Mouse (Mus musculus): ENCODE results near the gene Smyd2. TPM values are rescaled to one million over a fixed set of nuclear protein-coding genes. Genes with fewer than 3 reads are reported as not detected.
A peak's percentile ranks its signal among the peaks of the same experiment; 100 is the strongest.

Gene Smyd2
- polyA plus RNA-seq, 1 experiment from 2014 or later: 187 TPM

GRCm38 (mm10) chr1:189917126-189917500, 5.0 kb downstream of the Smyd2 start:
- Histone ChIP-seq H3K36me3 (peaks cover 12% of the 10 kb centered on the region), H3K4me3 (no peak overlapping the region), H3K27ac (replicated peaks) (peak overlapping the region; percentile 70), H3K4me2 (0 out of 2 replicates have a peak overlapping the region, but pooled peaks have one; percentile 13), H3K4me1 (peaks cover 90% of the 10 kb centered on the region), H3K27me3 (replicated peaks) (no peaks in the 10 kb centered on the region), H3K9me3 (no peaks in the 10 kb centered on the region), H3K9ac (peak overlapping the region; percentile 64)
- 40% methylated on average over 4 of the region's 4 CpGs for WGBS
- ATAC-seq (ENCODE audit: extremely low read depth, insufficient number of reproducible peaks, low FRiP score, low TSS enrichment): no peak

GRCm38 (mm10) chr1:189916422-189917125, 5.6 kb downstream of the Smyd2 start:
- peaks cover 12% of the 10 kb centered on the region for H3K36me3 ChIP-seq
- no peaks in the 10 kb centered on the region for H3K9me3 ChIP-seq
- WGBS: 62% methylated on average over 10 of the region's 10 CpGs
- peaks cover 95% of the 10 kb centered on the region for H3K4me1 ChIP-seq
- H3K27ac ChIP-seq (replicated peaks): peak overlapping the region; percentile 70
- H3K27me3 ChIP-seq (replicated peaks): no peaks in the 10 kb centered on the region
- H3K4me3 ChIP-seq: no peak overlapping the region
- no peak for ATAC-seq (ENCODE audit: extremely low read depth, insufficient number of reproducible peaks, low FRiP score, low TSS enrichment)
- H3K9ac ChIP-seq: peak overlapping the region; percentile 64
- 0 out of 2 replicates have a peak overlapping the region, but pooled peaks have one; percentile 13 for H3K4me2 ChIP-seq

DNA sequence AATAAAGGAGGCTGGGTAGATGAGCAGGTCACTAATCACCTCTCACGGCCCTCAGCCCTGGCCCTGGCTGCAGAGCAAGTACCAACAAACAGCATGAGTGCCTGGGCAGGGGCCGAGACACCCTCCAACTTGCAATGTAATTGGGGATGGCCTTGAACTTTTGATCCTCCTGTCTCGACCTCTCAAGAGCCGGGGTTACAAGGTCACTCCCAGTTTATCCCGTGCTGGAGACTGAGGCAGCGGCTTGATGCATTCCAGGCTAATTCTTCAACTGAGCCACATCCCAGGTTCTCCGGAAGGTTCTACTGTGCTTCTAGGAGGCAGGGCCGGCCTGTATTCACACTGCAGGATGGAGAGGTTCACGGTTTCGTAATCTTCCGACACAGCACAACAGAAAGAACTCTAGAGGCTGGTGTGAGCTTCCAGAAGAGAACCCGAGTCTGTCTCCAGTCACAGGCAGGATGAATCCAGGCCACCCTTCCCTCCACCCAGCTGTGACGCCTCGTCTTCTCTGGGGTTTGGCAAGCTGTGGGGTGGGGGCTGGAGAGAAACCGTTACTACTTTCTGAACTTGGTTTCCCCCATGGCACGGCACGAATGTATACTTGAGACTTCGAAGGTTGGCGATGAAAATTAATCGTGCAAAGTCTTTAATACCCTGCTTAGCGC, 8.9 kb downstream of the Smyd2 start:
- 78% methylated on average over 21 of the region's 21 CpGs for WGBS
- Histone ChIP-seq H3K27me3 (replicated peaks) (no peaks in the 10 kb centered on the region), H3K4me1 (peaks cover 90% of the 10 kb centered on the region), H3K4me3 (no peak overlapping the region), H3K36me3 (peaks cover 30% of the 10 kb centered on the region), H3K9ac (no peak overlapping the region), H3K9me3 (no peaks in the 10 kb centered on the region), H3K27ac (replicated peaks) (0 out of 2 replicates have a peak overlapping the region, but pooled peaks have one; percentile 61), H3K4me2 (no peak overlapping the region)
- no peak for ATAC-seq (ENCODE audit: extremely low read depth, insufficient number of reproducible peaks, low FRiP score, low TSS enrichment)

- no peaks in the 10 kb centered on the region for H3K27me3 ChIP-seq (replicated peaks)
- ATAC-seq (ENCODE audit: extremely low read depth, insufficient number of reproducible peaks, low FRiP score, low TSS enrichment): no peak; the same call in 1 of the 2 replicates
- H3K4me1 ChIP-seq: peaks cover 77% of the 10 kb centered on the region
- 32% methylated on average over 13 of the region's 13 CpGs for WGBS
- peak overlapping the region; percentile 61 for H3K9ac ChIP-seq
- H3K4me3 ChIP-seq: peak overlapping the region; percentile 21; the same call in 1 of the 2 replicates
- peak overlapping the region; percentile 58 for H3K4me2 ChIP-seq
- H3K36me3 ChIP-seq: peaks cover 44% of the 10 kb centered on the region
- peak overlapping the region; percentile 80 for H3K27ac ChIP-seq (replicated peaks)
- H3K9me3 ChIP-seq: no peaks in the 10 kb centered on the region
These were observed 11.3 kb downstream of the Smyd2 start for GRCm38 (mm10) chr1:189910685-189911345.

GRCm38 (mm10) chr1:189903169-189903568, 19.0 kb downstream of the Smyd2 start:
- Histone ChIP-seq H3K4me1 (peaks cover 58% of the 10 kb centered on the region), H3K4me3 (no peak overlapping the region), H3K9ac (0 out of 2 replicates have a peak overlapping the region, but pooled peaks have one; percentile 3), H3K36me3 (peaks cover 39% of the 10 kb centered on the region), H3K9me3 (no peaks in the 10 kb centered on the region), H3K27me3 (replicated peaks) (no peaks in the 10 kb centered on the region), H3K27ac (replicated peaks) (no peak overlapping the region), H3K4me2 (no peak overlapping the region)
- no peak for ATAC-seq (ENCODE audit: extremely low read depth, insufficient number of reproducible peaks, low FRiP score, low TSS enrichment)
- WGBS: 66% methylated on average over 11 of the region's 11 CpGs

- Histone ChIP-seq H3K27me3 (replicated peaks) (no peaks in the 10 kb centered on the region), H3K4me1 (peaks cover 60% of the 10 kb centered on the region), H3K36me3 (peaks cover 33% of the 10 kb centered on the region), H3K9ac (no peak overlapping the region), H3K4me3 (no peak overlapping the region), H3K9me3 (no peaks in the 10 kb centered on the region), H3K27ac (replicated peaks) (no peak overlapping the region), H3K4me2 (no peak overlapping the region)
- 84% methylated on average over 9 of the region's 9 CpGs for WGBS
- ATAC-seq (ENCODE audit: extremely low read depth, insufficient number of reproducible peaks, low FRiP score, low TSS enrichment): no peak
These were observed 19.8 kb downstream of the Smyd2 start for GRCm38 (mm10) chr1:189902413-189902812.

GRCm38 (mm10) chr1:189899526-189899925, 22.6 kb downstream of the Smyd2 start:
- no peak for ATAC-seq (ENCODE audit: extremely low read depth, insufficient number of reproducible peaks, low FRiP score, low TSS enrichment)
- peaks cover 55% of the 10 kb centered on the region for H3K36me3 ChIP-seq
- H3K9ac ChIP-seq: peak overlapping the region; percentile 58
- no peak overlapping the region for H3K4me2 ChIP-seq
- no peaks in the 10 kb centered on the region for H3K9me3 ChIP-seq
- H3K27me3 ChIP-seq (replicated peaks): no peaks in the 10 kb centered on the region
- peak overlapping the region; percentile 78 for H3K27ac ChIP-seq (replicated peaks)
- H3K4me1 ChIP-seq: peaks cover 56% of the 10 kb centered on the region
- H3K4me3 ChIP-seq: no peak overlapping the region
- WGBS: 68% methylated on average over 6 of the region's 6 CpGs

DNA sequence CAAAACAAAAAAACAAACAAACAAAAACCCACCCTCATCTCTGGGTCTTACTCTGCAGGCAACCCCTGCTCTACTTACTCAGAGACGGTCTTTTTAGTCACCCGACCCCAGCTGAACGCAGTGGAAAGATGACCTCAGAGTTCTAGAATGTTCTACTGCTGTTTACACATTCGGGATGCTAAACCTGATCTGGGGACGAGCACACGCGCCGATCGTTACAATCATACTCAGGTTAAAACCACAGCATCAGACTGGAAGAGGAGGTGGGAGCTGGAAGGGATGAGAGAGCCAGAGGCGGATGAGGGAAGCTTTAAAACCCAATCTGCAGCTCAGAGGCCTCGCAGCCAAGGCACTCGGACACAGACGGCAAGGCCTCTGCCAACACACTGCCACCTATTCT, 23.5 kb downstream of the Smyd2 start:
- 41% methylated on average over 13 of the region's 13 CpGs for WGBS
- peaks cover 55% of the 10 kb centered on the region for H3K4me1 ChIP-seq
- no peak overlapping the region for H3K4me2 ChIP-seq
- H3K27me3 ChIP-seq (replicated peaks): no peaks in the 10 kb centered on the region
- peaks cover 63% of the 10 kb centered on the region for H3K36me3 ChIP-seq
- H3K9me3 ChIP-seq: no peaks in the 10 kb centered on the region
- peak overlapping the region; percentile 58 for H3K9ac ChIP-seq
- peak overlapping the region; percentile 78 for H3K27ac ChIP-seq (replicated peaks)
- no peak overlapping the region for H3K4me3 ChIP-seq
- ATAC-seq (ENCODE audit: extremely low read depth, insufficient number of reproducible peaks, low FRiP score, low TSS enrichment): no peak

GRCm38 (mm10) chr1:189897861-189898260, 24.3 kb downstream of the Smyd2 start:
- peaks cover 71% of the 10 kb centered on the region for H3K36me3 ChIP-seq
- 58% methylated on average over 9 of the region's 9 CpGs for WGBS
- H3K27ac ChIP-seq (replicated peaks): peak overlapping the region; percentile 78
- no peak overlapping the region for H3K4me2 ChIP-seq
- 0 out of 2 replicates have a peak overlapping the region, but pooled peaks have one; percentile 44 for H3K9ac ChIP-seq
- peaks cover 46% of the 10 kb centered on the region for H3K4me1 ChIP-seq
- no peak for ATAC-seq (ENCODE audit: extremely low read depth, insufficient number of reproducible peaks, low FRiP score, low TSS enrichment)
- H3K9me3 ChIP-seq: no peaks in the 10 kb centered on the region
- no peaks in the 10 kb centered on the region for H3K27me3 ChIP-seq (replicated peaks)
- no peak overlapping the region for H3K4me3 ChIP-seq

DNA sequence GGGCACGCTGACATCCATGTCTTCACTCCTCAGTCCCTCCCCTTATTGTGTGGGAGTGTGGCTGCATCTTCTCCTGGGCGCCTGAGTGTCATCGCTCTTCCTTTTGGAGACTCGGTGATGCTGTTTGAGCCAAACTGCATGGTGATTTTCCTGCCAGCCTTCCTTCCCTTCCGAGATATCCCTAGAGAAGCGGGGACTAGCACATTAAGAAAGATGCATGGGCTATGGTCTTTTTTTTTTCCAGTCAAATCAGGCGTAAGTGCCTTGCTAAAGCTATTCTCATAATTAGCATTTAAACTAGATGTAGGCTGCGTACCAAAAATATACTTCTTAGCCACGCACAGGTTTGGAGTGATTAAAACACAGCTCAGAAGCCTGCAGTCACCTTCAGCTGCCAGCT, 28.0 kb downstream of the Smyd2 start:
- WGBS: 82% methylated on average over 9 of the region's 9 CpGs
- Histone ChIP-seq H3K27me3 (replicated peaks) (no peaks in the 10 kb centered on the region), H3K4me3 (no peak overlapping the region), H3K9ac (no peak overlapping the region), H3K9me3 (no peaks in the 10 kb centered on the region), H3K4me1 (peaks cover 25% of the 10 kb centered on the region), H3K27ac (replicated peaks) (no peak overlapping the region), H3K36me3 (peaks cover 74% of the 10 kb centered on the region), H3K4me2 (no peak overlapping the region)
- no peak for ATAC-seq (ENCODE audit: extremely low read depth, insufficient number of reproducible peaks, low FRiP score, low TSS enrichment)

DNA sequence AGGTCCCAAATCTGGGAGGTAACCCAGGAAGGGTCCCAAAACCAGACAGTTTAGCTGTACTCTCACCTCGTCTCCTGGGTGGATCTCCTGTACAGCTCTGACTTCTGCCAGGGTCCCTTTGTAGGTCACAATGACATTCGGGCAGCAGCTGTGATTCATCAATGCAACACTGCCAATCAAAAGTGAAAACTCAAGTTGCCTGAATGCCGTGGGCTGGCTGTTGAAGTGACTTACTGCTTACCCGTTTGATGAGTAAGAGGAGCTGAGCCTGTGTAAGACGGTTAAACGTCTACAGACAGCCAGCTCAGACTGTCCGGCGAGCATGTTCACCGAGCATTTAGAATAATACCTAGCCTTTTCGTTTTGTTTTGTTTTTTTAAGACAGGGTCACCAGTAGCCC, 33.4 kb downstream of the Smyd2 start:
- ATAC-seq (ENCODE audit: extremely low read depth, insufficient number of reproducible peaks, low FRiP score, low TSS enrichment): no peak
- peak overlapping the region; percentile 35 for H3K9ac ChIP-seq
- H3K27ac ChIP-seq (replicated peaks): peak overlapping the region; percentile 49
- H3K4me3 ChIP-seq: no peak overlapping the region
- H3K9me3 ChIP-seq: no peaks in the 10 kb centered on the region
- H3K27me3 ChIP-seq (replicated peaks): no peaks in the 10 kb centered on the region
- no peak overlapping the region for H3K4me2 ChIP-seq
- H3K36me3 ChIP-seq: peaks cover 73% of the 10 kb centered on the region
- WGBS: 42% methylated on average over 10 of the region's 10 CpGs
- peaks cover 24% of the 10 kb centered on the region for H3K4me1 ChIP-seq
